Mouse (Mus musculus) cerebellum, postnatal 4 days (tissue): Measurements from ENCODE around the gene Dll4.
A peak's percentile ranks its signal among the peaks of the same experiment; 100 is the strongest.

ENCODE experiments used
- DNase-seq, 2 experiments: peaks; one replicate each; pipeline ENCODE4 v3.0.0; 2022; ENCODE audit warnings: low spot score in 2 of 2, mixed read lengths in 1 of 2

Gene Dll4

DNA sequence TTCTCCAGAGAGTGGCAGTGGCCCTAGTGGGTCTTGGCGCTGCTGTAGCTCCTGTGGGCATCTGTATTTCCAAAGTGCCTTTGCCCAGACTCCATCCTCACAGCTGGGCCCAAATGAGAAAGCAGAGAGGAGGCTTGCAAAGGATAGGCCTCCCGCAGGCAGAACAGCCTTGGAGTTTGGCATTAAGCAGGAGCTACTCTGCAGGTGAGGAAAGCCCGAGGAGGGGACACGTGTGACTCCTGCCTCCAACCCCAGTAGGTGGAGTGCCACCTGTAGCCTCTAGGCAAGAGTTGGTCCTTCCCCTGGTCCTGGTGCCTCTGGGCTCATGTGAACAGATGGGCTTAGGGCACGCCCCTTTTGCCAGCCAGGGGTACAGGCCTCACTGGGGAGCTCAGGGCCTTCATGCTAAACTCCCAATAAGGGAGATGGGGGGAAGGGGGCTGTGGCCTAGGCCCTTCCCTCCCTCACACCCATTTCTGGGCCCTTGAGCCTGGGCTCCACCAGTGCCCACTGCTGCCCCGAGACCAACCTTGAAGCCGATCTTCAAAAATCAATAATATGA lies 9.5 kb downstream of the Dll4 start:
- DNase-seq, result no peak

DNA sequence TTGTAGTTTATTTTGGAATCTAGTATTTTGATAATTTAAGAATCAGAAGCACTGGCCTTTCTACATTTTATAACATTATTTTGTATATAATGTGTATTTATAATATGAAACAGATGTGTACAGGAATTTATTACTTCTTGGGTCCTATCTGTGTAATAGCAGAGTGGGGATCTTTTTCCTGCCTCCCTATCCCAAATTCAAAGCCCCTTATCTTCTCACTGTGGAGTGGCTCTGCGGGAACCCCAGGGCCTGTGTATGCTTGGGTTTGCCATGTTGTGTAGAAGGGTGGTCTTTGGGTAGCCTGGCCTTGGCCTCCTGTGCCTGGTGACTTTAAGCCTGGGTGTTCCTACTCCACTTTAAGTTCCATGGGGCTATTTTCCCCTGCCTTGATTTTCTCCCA lies 10.0 kb downstream of the Dll4 start:
- no peak for DNase-seq

DNA sequence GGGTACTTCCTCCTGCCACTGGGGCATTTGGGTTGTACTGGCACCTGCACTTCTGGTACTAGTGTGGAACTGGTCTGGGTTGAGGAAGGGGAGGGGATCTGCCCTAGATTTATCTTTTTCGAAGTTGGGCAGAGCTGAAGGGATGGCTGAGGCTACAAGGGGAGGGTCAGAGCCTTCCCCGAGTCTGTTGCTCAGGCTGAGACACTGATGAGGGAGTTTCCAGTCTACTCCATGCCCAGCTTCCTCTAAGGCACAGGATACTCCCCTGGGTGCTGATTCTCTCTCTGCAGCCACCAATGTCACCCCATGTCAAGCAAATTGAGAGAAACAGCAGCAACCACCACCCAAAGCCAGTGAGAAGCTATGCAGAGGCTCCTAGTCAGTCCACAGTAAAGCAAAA lies 10.4 kb downstream of the Dll4 start:
- DNase-seq, result no peak

DNA sequence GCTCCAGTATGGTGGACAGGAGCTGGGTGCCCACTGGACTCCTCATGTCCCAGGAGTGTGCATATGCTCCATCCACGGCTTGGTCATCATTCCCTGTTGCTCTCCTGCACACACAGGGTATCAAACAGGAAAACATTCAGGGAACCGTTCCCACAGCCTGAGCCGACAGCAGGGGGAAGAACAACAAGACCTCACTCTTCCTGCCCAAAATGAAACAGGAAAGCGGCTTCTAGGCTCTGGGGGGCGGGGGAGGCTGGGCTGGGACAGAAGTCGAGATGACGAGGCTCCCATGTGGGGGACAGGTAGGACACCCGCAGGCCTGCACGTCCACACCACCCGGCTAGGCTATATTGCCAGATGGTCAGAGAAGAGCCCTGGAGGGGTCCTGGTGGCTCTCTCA lies 10.9 kb downstream of the Dll4 start:
- DNase-seq, result no peak

DNA sequence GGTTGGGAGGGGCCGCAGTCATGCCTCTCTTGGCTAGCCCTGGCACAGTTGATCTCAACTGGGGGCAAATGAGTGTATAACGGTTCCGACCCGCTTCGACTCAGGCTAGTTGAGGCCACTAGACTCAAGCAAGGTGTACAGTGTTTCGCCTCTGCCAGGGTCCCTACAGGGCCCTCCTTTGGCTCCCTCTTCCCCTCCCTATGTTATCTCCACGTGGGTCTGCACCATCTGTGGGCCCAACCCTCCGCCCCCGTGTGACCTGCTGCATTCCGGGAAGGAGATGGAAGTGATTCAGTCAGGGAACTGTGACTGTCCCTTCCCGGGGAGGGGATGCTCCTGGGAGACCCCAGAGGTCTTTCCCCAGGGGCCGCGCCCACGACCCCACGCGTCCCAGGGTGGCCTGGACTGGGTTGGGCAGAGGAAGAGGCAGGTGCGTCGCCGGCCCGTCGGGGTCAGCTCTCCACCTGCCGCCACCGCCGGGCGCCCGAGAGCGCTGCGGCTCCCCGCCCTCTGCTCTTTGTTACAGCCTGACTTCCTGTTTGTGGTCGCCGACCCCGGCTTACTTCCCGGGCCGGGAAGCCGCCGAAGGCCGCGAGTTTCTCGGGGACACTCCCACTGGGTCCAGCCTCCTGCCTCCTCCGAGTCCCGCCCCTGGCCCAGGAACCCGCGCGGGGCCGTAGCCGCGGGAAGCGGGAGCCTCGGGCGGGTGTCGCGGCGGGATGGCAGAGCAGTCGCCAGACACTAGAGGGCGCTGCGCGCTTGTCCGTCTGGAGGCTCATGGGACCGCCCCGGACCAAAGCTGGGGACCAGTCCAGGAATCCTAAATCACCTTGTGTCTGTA lies 12.1 kb downstream of the Dll4 start:
- DNase-seq, result peak; percentile 84 to 92

DNA sequence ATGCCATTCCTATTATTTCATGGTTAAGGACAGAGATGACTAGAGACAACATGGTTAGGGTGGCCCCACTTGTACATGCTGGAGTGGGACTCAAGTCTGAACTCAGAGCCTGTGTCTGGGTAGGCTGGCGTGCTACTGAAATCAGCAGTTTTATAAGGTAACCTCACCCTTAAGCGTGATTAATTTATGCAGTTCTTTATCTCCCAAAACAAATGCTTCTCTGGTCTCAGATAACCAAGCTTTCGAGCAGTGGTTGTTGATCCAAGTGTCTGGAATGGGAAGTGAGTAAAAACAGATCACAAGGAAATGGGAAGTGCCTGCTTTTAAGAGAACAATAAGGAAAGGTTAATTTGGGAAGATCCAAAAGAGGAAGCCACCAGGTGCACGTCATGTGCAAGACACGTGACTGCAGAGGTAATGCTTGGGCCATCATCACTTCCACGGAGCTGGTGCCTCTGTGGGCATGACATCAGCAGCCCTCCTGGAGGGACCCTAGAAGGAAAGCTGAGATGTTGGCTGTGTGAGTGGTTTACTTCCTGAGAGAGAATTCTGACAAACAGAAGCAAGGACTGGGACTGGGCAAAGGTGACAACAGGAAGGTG lies 19.1 kb downstream of the Dll4 start:
- no peak for DNase-seq

DNA sequence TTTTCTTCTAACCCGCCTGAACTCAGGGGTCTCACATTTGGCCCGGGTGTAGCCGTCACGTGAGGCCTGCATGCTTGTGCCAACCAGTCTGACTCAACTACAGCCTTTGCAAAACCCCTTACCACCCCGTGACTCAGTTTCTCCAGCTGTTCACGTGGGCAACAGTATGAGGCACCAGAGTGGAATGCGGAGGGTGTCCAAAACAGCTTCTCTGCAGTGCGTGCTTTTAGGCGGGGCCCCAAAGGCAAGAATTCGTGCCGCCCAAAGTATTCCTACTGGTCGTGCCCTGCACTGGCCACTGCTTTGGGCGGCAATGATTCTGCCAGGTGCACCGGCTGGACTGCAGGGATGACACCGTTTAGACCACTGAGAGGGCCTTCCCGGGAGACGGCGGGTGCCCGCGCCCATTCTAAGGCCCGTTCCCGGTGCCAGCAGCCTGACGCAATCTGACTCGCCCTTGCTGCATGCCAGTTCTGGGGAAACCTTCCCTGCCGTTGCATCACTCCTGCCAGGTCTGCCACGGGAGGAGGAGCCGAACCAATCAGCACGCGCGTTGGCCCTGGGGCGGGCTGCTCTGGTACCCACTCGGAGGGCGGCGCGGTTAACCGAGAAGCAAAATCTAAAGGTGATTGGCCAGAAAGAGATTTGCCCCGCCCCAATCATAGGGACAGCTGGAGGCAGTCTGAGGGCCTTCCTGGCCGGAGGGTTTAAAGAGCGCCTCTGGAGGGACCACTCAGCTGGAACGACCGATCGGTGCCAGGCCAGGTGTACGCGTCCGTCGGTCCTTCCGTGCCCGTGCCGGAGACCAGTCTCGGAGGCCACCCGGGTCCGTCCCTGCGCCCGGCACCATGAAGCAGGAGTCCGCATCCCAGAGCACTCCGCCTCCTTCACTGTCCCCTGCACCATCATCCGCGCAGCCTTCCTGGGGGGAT lies 25.2 kb downstream of the Dll4 start, which contains the start of gene Chac1:
TSS of gene Chac1 (plus strand) at position 675 of the 932 bp plus-strand sequence.
- peak; percentile 78 to 88 for DNase-seq

DNA sequence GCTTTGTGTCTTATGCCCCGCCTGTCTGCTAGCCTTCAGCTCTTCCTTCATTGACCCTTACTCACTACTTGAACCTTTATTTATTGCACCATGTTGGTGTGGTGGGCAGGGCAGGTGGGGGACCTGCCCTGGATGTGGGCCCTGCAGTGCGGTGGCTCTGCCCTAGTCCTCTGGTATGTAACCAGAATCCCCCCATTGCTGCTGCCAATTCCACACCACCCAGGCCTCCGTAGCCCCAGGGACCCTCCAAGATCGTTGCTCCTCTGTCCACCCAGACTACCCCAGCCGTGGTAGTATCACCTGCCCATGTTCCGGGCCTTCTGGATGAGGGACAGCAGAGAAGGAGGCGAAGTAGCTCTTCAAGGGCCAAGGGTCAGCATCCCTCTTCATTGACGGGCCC lies 28.1 kb downstream of the Dll4 start:
- no peak for DNase-seq

DNA sequence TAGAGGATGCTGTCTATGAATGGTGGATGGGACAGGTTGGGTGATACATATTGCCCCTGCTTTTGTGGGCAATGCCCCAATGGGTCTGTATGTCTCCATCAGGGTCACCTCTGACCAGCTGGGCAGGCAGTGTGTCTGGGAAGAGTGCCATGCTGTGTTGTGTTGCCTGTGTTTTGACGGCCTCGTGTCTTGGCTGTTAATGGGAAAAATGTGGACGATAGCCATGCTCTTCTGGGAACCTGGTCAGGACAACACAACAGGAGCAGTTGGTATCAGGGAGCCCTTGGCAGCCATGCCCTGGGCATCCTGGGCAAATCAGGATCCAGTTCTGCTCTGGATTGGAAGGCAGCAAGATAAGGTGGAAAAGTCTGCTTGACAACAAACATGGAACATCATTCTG lies 29.5 kb downstream of the Dll4 start:
- DNase-seq, result peak in 1 of 2 experiments; percentile 52

DNA sequence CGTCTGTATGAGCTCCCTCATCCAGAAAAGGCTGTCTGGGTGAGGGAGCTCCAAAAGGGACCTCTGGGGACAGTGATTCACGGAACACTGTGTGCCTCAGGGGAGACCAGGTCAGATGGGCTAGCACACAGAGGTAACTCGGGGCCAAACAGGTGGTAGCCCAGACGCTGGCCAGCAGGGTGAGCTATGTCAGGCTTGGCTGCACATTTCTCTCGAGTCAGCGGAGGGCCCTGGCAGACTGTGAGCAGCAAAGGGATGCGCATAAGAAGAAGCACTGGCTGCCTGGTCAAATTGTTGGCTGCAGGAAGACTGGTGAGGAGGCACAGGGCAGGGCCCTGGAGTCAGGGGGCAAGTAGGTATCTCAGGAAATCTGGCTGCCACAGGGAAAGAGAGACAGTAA lies 30.1 kb downstream of the Dll4 start:
- peak in 1 of 2 experiments; percentile 50 for DNase-seq

DNA sequence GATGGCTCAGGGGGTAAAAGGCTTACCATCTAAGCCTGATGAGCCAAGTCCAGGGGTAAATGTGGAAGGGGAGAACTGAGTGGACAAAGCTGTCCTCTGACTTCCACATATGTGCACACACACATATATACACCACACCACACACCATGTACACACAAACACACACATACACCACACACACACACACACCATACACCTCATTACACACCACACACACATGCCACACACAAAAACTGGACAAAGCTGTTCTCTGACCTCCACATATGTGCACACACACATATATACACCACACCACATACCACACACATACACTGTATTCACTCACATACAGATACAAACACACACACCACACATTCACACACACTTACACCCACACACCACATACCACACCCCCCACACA lies 30.7 kb downstream of the Dll4 start:
- no peak for DNase-seq

DNA sequence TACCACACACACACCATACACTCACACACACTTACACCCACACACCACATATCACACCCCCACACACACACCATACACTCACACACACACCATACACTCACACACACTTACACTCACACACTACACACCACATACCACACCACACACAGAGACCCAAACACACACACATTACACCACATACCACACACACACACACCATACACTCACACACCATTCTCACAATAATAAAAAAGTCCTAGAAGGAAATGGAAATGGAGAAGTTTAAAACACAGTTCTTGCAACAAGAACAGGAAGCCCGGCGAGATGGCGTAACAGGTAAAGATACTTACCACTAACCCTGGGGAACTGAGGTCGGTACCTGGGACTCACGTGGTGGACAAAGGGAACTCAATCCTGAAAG lies 31.2 kb downstream of the Dll4 start:
- no peak for DNase-seq

DNA sequence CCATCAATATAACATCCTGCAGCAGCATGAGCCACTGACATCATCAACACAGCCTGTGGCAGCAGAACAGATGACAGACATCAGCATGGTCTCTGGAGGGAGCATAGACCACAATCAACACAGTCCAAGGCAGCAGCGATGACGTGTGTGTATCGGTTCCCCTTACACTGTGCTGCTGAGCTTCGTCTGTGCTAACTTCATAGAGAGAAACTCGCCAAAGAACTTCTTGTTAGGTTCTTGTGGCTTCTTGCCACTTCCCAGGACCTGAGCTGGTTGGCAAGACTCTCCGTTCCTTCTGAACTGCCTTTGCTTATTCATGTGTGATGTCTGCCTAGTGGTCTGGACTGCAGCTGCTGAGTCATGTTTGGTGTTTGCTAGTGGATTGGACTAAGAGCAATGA lies 32.7 kb downstream of the Dll4 start:
- no peak for DNase-seq

DNA sequence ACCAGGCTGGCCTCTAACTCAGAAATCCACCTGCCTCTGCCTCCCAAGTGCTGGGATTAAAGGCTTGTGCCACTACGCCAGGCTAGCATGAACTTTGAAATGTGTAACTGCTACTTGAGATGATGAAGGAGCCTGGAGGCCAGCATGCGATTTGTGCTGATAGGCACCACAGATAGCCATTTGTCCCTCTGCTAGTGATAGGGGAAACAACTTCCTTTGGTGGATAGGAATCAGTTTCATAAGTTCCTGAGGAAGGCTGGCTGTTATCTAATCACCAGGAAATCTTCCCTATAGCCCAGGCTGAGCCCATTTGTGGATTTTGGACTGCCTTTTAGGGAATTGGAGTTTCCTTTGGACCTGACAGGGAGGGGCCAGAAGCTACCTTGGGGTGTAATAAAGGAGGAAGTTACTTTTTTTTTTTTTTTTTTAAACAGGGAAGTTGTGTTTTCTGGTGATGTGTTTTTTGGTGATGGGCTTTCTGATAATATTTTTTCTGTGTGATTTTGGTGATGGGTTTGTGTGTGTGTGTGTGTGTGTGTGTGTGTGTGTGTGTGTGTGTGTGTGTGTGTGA lies 34.2 kb downstream of the Dll4 start:
- DNase-seq, result no peak

DNA sequence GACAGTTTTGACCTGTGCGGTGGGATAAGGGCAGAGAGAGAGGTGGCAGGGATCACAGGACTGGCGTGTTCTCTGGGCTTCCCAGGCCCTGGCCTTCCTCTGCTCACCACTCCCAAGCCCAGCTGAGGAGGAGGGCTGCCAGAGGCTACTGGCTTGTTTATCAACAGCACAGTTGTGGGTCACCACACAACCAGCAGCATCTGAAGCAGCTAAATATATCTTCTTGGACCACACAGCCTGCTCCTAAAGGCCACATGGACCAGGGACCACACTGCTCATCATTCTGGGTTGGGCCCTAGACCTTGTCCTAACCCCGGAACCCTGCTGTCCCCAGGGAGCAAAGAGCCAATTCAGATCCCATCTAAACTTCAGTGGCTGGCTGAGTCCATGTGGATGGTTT lies 39.4 kb downstream of the Dll4 start:
- DNase-seq, result no peak

DNA sequence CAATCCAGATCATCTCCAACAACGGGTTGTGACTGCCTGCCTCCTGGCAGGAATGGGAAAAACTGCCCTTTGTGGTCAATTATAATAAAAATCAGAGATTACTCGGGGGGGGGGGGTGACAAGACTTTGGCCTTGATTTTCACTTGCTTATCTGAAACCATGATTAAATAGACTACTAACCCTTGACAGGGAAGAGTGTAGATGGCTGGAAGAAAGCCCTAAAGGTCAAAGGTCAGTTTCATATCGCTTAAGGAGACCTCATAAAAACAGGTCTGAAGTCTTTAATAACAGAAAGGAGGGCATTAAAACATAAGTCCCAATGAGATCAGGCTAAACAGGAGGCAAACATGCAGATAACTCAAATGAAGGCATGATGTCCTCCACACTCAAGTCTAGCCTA lies 41.8 kb downstream of the Dll4 start:
- DNase-seq, result no peak

DNA sequence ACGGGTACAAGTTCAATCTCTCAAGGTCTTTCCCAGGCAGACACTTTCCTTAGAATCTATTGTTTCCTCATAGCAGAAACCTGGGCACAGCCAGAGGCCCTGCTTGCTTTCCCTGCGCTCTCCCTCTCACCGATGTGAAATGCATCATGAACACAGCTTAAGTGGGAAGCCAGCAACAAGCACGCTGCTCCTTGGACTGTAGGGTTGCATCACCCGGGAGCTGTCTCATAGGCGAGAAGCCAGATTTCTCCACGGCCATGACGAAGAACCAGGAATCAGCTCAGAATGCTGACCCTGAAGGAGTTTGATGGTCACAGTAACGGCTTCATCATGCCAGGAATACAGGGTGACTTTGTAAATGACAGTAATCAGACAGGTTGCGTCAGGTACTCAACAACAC lies 44.5 kb downstream of the Dll4 start:
- DNase-seq, result no peak

DNA sequence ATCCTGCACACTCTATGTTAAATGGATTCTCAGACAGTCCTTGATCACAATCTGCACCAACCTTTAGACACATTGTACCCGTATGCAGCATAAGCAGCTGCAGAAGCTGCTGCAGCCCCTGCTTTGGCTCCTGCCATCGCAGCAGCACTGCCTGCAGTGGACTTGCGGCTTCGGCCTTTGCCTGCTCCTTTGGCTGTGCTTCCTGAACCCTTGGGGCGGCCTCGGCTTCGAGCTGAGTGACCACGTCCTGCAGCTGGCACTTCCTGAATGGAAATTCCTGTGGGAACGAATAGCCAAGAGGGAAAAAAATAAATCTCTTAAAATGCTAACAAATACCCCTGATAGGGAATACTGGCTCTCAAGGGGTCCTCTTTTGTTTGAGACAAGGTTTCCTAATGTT lies 51.7 kb downstream of the Dll4 start:
- DNase-seq, result no peak

DNA sequence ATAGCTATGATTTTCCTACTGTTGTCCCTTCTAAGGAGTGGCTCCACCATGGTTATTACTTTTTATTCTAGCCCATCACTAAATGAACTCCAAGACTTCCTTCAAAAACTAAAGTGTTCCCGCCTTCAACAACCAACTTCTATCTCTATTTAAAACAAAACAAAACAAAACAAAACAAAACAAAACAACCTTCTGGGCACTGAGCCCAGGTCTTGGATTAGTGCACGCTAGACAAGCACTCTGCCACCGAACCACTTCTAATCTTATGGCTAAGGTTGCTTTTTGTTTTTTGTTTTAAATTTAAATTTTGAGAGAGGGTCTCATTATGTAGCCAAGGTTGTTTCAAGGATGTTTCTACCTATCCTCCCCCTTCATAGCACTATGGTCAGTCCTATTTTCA lies 52.2 kb downstream of the Dll4 start:
- DNase-seq, result no peak

DNA sequence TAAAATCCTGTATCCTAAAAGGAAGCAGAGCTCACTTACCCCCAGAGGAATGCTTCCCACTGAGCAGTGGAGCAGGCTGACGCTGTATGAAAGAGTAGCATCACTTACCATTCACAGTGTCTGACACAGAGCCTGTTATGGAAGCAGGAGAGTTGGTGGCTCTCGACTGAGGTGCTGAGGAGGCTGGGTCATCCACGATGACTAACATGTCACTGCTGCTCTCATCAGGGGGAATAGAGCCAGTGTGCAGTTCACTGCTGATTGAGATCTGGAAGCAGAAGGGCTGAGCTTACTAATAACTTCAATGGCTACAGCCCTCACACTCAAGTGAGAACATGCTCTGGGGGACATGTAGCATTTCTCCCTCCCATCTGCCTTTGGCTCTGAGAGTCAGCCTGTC lies 53.9 kb downstream of the Dll4 start:
- DNase-seq, result no peak
